Mouse (Mus musculus): ENCODE data around the gene Uqcrc2. TPM values are rescaled to one million over a fixed set of nuclear protein-coding genes. Genes with fewer than 3 reads are reported as not detected.

The Uqcrc2 gene
- total RNA-seq (2017): 142 and 147 TPM in 2 replicates

GRCm38 (mm10) chr7:120634711-120635361 lies at the start of gene Uqcrc2:
Gene Uqcrc2, plus strand, starts transcription at chr7:120635176.
- ATAC-seq (replicated peaks; ENCODE audit: low read depth, poor library complexity, severe bottlenecking): peak; percentile 96

- ATAC-seq (replicated peaks; ENCODE audit: low read depth, poor library complexity, severe bottlenecking): no peak
These were observed 37.7 kb upstream of the Uqcrc2 start for GRCm38 (mm10) chr7:120597203-120597743.

DNA sequence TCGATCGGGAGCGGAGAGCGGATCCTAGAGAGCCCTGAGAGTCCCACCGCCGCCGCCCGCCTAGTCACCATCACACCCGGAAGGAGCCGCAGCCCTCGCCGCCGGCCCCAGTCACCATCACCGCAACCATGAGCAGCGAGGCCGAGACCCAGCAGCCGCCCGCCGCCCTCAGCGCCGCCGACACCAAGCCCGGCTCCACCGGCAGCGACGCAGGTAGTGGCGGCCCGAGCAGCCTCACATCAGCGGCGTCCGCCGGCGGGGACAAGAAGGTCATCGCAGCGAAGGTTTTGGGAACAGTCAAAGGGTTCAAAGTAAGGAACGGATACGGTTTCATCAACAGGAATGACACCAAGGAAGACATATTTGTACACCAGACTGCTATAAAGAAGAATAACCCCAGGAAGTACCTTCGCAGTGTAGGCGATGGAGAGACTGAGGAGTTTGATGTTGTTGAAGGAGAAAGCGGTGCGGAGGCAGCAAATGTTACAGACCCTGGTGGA lies 37.2 kb upstream of the Uqcrc2 start:
- peak; percentile 74 for ATAC-seq (replicated peaks; ENCODE audit: low read depth, poor library complexity, severe bottlenecking)

DNA sequence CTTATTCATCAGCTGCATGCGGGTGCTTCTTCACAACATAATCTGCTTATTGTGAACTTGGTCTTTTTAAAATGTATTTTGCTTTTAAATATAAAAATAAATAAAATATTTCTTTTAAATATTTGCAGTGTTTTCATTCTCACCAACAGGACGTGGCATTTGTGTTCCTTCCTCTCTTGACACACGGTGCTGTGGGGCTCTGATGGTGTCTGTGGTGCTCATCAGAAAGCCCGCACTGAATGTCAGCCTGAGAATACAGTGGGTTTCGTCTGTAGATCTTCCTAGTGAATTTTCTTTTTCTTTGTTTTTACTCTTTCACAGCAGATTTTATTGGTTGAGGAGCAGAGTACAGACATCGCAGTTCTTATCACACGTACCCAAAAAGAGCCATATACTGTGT lies 36.6 kb upstream of the Uqcrc2 start:
- no peak for ATAC-seq (replicated peaks; ENCODE audit: low read depth, poor library complexity, severe bottlenecking)

DNA sequence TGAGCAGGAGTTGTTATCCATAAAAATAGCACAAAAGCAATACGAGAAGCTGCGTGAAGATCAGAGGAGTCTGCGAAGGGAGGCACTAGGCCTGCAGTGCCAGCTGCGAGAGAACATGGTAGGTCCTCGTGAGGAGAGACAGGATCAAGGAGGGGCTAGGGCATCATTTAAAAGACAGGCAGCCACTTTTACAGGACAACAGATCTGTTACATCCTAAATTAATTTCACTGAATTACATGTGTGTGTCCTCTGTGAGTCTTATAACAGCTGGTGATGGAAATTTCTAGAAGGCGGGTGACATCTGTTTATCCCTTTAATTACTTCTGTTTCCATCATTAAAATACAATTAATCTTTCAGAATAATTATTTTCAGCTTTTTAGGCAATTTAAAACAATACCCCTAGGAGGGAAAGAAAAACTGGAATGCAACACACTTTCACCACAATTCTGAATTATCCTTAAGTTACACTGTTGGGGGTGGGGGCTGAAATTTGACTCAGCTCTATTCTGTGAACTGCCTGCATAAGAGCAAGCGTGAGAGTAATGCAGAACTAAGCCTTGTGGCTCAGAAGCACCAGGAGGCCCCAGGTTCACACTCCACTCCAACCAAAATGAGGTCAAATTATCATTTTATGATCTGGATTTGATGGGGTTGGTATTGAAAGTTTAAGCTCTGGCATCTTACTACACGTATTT lies 14.8 kb upstream of the Uqcrc2 start:
- ATAC-seq (replicated peaks; ENCODE audit: low read depth, poor library complexity, severe bottlenecking): no peak

DNA sequence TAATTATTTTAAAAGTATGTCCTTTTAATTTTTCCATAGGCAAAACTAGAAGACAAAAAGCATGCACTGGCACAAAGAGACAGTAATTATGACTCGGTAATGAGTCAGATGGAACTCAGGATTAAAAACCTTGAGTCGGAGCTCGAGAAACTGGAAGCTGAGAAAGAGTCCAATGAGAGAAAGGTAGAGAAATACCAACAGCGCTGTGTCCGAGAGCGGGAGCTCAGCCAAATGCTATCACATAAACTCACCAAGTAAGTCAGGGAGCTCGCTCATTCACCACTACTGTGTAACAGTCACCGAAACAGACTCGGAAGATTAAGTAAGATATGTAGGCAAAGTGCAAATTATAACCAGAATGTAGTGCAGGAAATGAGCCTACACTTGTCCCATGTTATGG lies 14.1 kb upstream of the Uqcrc2 start:
- no peak for ATAC-seq (replicated peaks; ENCODE audit: low read depth, poor library complexity, severe bottlenecking)

- ATAC-seq (replicated peaks; ENCODE audit: low read depth, poor library complexity, severe bottlenecking): 0 out of 2 replicates have a peak, but pooled peaks have one; percentile 26
These were observed 2.5 kb upstream of the Uqcrc2 start for GRCm38 (mm10) chr7:120632518-120632917.

DNA sequence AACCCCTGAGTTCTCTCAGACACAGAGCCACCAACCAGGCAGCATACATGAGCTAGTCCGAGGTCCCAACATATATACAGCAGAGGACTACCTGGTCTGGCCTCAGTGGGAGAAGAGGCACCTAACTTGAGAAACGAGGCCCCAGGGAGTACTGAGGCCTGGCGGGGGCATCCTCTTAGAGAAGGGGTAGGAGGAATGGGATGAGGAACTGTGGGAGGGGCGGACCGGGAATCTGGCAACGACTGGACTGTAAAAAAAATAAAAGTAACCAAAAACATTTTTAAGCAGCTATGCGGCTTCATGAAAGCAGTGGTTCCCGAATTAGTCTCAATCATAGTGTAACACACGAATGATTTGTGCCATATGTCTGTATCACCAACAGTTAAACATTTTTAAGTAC lies 675 bp upstream of the Uqcrc2 start:
- no peak for ATAC-seq (replicated peaks; ENCODE audit: low read depth, poor library complexity, severe bottlenecking)

DNA sequence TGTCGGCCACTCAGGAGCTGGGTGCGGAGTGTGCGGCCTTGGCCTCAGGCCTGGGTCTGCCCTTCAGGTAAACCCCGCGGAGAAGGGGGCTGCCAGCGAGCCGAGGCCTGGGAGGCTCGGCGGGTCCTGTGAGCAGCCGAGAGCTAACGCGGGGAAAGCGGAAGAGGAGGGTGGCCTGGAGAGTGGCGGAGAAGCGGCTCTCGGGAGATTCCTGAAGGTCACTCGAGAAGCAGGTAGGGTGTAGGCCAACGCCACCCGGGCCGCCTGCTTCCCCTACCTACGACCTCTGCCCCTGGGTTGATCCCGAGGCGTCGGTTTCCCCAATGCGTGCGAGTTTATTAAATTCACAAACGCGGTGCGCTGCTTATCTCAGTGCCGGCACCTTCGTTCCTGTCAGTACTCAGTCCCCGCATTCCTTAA lies 396 bp downstream of the Uqcrc2 start:
- ATAC-seq (replicated peaks; ENCODE audit: low read depth, poor library complexity, severe bottlenecking): peak; percentile 66

- ATAC-seq (replicated peaks; ENCODE audit: low read depth, poor library complexity, severe bottlenecking): 0 out of 2 replicates have a peak, but pooled peaks have one; percentile 5
These were observed 845 bp downstream of the Uqcrc2 start for GRCm38 (mm10) chr7:120635821-120636220.

- 0 out of 2 replicates have a peak, but pooled peaks have one; percentile 45 for ATAC-seq (replicated peaks; ENCODE audit: low read depth, poor library complexity, severe bottlenecking)
These were observed 8.2 kb downstream of the Uqcrc2 start for GRCm38 (mm10) chr7:120643217-120643616.

- no peak for ATAC-seq (replicated peaks; ENCODE audit: low read depth, poor library complexity, severe bottlenecking)
These were observed 12.9 kb downstream of the Uqcrc2 start for GRCm38 (mm10) chr7:120647849-120648248.

- peak; percentile 39 for ATAC-seq (replicated peaks; ENCODE audit: low read depth, poor library complexity, severe bottlenecking)
These were observed 27.1 kb downstream of the Uqcrc2 start for GRCm38 (mm10) chr7:120662079-120662478.

DNA sequence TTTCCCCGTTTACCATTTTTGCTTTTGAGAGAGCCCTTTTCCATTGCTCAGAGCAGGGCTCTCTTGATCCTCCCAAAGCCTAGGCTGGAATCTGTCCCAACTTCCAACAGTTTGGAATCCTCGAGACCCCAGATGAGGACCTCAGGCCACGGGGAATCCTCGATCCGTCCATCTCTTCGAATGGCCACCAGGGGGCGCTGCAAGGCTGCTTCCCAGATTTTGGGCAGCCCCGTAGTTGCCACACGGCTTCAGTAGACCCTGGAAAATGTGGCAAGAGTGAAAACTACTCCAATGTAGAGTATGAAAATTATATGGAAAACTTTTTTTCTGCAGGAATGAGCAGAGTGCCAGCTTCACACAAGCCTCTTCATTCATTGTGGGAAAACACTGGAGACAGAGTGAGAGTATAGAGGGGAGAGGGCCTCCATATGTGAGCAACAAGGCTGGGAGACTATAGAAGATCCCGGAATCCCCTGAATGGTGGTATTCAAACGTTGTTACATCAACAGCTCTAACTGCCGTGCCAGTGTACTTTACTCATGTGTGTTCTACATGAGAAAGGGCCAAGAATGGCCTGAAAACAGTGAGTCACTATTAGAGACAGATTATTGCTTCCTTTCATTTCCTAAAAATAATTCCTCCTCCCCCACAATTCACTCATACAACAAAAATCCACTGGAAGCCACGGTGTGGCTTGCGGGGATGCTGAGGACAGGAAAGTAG lies 35.3 kb downstream of the Uqcrc2 start, which contains the start of gene Pdzd9:
Gene Pdzd9, minus strand, starts transcription at position 191 of the 723 bp plus-strand sequence.
- peak; percentile 93 for ATAC-seq (replicated peaks; ENCODE audit: low read depth, poor library complexity, severe bottlenecking)

DNA sequence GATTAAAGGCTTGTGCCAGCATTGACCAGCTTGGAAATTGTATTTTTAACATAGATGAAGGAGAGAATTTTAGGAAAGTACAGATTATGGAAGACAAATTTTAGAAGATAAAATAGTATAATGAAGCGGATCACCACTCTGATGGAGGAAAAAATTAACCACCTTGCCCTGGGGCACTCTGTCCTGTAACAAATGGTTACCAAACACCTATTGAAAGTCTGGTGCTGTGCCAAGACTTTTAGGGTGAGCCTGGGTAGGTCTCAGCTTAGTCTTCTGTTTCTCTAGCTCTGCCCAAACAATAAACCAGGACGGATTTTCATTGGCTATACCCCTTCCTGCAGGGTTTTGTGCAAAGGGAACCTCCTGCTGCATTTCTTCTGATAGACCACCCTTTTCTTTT lies 36.3 kb downstream of the Uqcrc2 start:
- ATAC-seq (replicated peaks; ENCODE audit: low read depth, poor library complexity, severe bottlenecking): no peak

DNA sequence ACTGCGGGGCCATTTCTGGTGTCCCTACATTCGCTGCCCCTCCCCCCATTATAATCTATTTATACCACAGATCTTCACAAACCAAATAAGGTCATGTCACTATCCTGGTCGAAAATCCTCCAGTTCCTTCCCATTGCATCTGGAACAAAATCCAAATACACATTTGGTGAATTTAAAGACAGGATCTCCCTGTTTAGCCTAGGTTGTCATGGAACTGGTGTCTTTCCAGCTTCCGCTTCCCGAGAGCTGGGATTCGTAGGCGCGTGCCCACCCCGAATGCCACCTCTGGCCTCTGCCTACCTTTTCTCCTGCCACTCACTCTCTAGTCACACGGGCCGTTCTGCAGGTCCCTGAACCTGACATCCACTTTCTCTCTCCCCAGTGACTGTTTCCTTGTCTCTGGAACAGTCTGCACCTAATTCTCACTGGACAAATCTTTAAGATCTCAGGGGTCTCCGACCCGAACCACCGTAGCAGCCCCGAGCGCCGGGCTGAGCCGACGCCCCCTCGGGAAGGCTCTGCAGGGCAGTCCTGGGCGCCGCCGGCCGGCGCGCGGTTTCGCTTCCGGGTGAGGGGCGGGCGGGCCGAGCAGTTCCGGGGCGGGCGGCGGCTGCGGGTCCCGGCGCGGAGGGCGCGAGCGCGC lies 42.1 kb downstream of the Uqcrc2 start, which contains the start of gene Mosmo:
Gene Mosmo, plus strand, starts transcription at position 618 of the 643 bp plus-strand sequence.
- peak; percentile 57 for ATAC-seq (replicated peaks; ENCODE audit: low read depth, poor library complexity, severe bottlenecking)

DNA sequence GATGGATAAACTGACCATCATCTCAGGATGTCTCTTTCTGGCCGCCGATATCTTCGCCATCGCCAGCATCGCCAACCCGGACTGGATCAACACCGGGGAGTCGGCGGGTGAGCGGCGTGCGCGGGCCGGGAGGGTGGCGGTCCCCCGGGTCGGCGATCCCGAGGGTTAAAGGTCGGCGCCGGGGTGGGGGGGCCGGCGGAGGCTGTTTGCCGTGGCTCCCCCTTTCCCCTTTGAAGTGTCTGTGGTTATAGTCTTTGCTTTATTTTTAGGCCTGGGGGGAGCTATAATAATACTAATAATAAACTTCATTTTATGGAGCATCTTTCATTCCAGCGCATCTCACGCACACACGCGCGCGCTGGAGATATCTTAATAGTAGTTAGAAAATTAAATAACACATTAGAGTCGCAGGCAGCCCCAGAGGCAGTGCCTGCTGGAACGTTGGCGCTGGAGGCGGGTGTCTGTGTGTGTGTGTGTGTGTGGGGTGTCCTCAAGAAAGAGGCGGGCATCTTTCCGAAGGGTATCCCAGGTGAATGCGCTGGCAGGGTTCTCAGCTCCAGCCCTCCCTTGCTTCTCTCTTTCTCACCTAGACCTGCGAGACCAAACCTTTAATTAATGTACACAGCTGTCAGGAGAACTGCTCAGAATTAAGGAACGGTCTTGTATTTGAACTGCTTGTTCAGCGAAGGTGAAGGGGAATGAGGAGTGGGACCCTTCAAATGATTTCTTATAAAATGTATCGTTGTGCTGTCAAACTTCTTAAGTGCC lies 43.0 kb downstream of the Uqcrc2 start:
- ATAC-seq (replicated peaks; ENCODE audit: low read depth, poor library complexity, severe bottlenecking): no peak

DNA sequence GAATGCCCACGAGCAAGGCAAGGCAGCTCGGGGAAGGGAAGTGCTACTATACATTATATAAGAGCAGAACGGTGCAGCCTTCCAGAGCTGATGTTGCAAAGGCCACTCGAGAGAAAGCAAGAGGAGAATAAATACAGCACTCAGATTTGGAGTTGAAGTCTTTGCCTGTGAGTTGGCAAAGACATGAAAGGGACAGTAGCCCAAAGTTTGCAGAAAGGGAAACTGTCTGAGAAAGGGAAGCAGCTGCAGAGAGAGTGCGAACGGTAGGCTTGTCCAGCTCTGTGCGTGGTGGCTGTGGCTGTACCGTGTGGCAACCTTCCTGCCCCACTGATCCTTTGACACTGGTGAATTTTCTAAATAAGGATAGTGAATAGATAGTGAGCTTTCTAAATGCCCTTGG lies 44.0 kb downstream of the Uqcrc2 start:
- ATAC-seq (replicated peaks; ENCODE audit: low read depth, poor library complexity, severe bottlenecking): peak; percentile 62

GRCm38 (mm10) chr7:120682002-120682401 lies 47.0 kb downstream of the Uqcrc2 start:
- no peak for ATAC-seq (replicated peaks; ENCODE audit: low read depth, poor library complexity, severe bottlenecking)

Measured in common myeloid progenitor, adult 5-6 weeks (primary cell).